Mouse (Mus musculus): ENCODE measurements around the gene Tcaf1.

- TF ChIP-seq CTCF (IDR thresholded peaks at IDR 0.05; ENCODE audit: low read depth) (no peak), EP300 (IDR thresholded peaks at IDR 0.05; ENCODE audit: low read depth) (no peak)
Measured at GRCm38 (mm10) chr6:42680077-42680476, 29.8 kb downstream of the Tcaf1 start.

Data from liver, postnatal 0 days (tissue).